Mouse (Mus musculus): ENCODE results near the gene Olfr922. TPM values are rescaled to one million over a fixed set of nuclear protein-coding genes. Genes with fewer than 3 reads are reported as not detected.

Olfr922 gene
- polyA plus RNA-seq, 1 experiment from 2014 or later = not detected

Other genes starting within 250 kb of the Olfr922 start
- gene Olfr912, start 234.4 kb upstream of the Olfr922 start, polyA plus RNA-seq (2015; fragmentation: Nextera tagmentation; extraction: Ambion mirVana) = not detected in 2 replicates
- gene Olfr913, start 221.9 kb upstream of the Olfr922 start, polyA plus RNA-seq (2015; fragmentation: Nextera tagmentation; extraction: Ambion mirVana) = not detected in 2 replicates
- gene Olfr914, start 209.5 kb upstream of the Olfr922 start, polyA plus RNA-seq (2015; fragmentation: Nextera tagmentation; extraction: Ambion mirVana) = not detected in 2 replicates
- gene Olfr916, start 154.7 kb upstream of the Olfr922 start, polyA plus RNA-seq (2015; fragmentation: Nextera tagmentation; extraction: Ambion mirVana) = not detected in 2 replicates
- gene Olfr917, start 148.8 kb upstream of the Olfr922 start, polyA plus RNA-seq (2015; fragmentation: Nextera tagmentation; extraction: Ambion mirVana) = not detected in 2 replicates
- not detected in 2 replicates for gene Olfr918, start 140.0 kb upstream of the Olfr922 start, polyA plus RNA-seq (2015; fragmentation: Nextera tagmentation; extraction: Ambion mirVana)
- not detected in 2 replicates for gene Olfr919, start 110.9 kb upstream of the Olfr922 start, polyA plus RNA-seq (2015; fragmentation: Nextera tagmentation; extraction: Ambion mirVana)
- 15.4 and 16.3 TPM in 2 replicates for gene Vwa5a, start 96.3 kb upstream of the Olfr922 start, polyA plus RNA-seq (2015; fragmentation: Nextera tagmentation; extraction: Ambion mirVana)
- 0.04 TPM in 1 of 2 replicates, not detected in the other for gene Olfr920, start 62.3 kb upstream of the Olfr922 start, polyA plus RNA-seq (2015; fragmentation: Nextera tagmentation; extraction: Ambion mirVana)
- gene Olfr921, start 41.5 kb upstream of the Olfr922 start, polyA plus RNA-seq (2015; fragmentation: Nextera tagmentation; extraction: Ambion mirVana) = not detected in 2 replicates
- gene Olfr923, start 11.9 kb downstream of the Olfr922 start, polyA plus RNA-seq (2015; fragmentation: Nextera tagmentation; extraction: Ambion mirVana) = not detected in 2 replicates
- gene Olfr924, start 29.8 kb downstream of the Olfr922 start, polyA plus RNA-seq (2015; fragmentation: Nextera tagmentation; extraction: Ambion mirVana) = not detected in 2 replicates
- not detected in 2 replicates for gene Olfr26, start 40.4 kb downstream of the Olfr922 start, polyA plus RNA-seq (2015; fragmentation: Nextera tagmentation; extraction: Ambion mirVana)
- not detected in 2 replicates for gene Olfr926, start 62.5 kb downstream of the Olfr922 start, polyA plus RNA-seq (2015; fragmentation: Nextera tagmentation; extraction: Ambion mirVana)
- gene Olfr930, start 115.2 kb downstream of the Olfr922 start, polyA plus RNA-seq (2015; fragmentation: Nextera tagmentation; extraction: Ambion mirVana) = not detected in 2 replicates
- gene Olfr933, start 157.7 kb downstream of the Olfr922 start, polyA plus RNA-seq (2015; fragmentation: Nextera tagmentation; extraction: Ambion mirVana) = not detected in 2 replicates
- gene Olfr934, start 173.7 kb downstream of the Olfr922 start, polyA plus RNA-seq (2015; fragmentation: Nextera tagmentation; extraction: Ambion mirVana) = not detected in 2 replicates
- not detected in 2 replicates for gene Olfr935, start 185.1 kb downstream of the Olfr922 start, polyA plus RNA-seq (2015; fragmentation: Nextera tagmentation; extraction: Ambion mirVana)
- gene Olfr146, start 208.8 kb downstream of the Olfr922 start, polyA plus RNA-seq (2015; fragmentation: Nextera tagmentation; extraction: Ambion mirVana) = not detected in 2 replicates